Mouse (Mus musculus): ENCODE measurements around the gene Ceacam18. TPM values are rescaled to one million over a fixed set of nuclear protein-coding genes. Genes with fewer than 3 reads are reported as not detected.
"Not testable (repeated sequence)": the region's sequence is repeated elsewhere in the genome, so short reads cannot be mapped to it uniquely, and the experiment has no call there.

Ceacam18 gene
- total RNA-seq, 2 experiments from 2014 or later: not detected

DNA sequence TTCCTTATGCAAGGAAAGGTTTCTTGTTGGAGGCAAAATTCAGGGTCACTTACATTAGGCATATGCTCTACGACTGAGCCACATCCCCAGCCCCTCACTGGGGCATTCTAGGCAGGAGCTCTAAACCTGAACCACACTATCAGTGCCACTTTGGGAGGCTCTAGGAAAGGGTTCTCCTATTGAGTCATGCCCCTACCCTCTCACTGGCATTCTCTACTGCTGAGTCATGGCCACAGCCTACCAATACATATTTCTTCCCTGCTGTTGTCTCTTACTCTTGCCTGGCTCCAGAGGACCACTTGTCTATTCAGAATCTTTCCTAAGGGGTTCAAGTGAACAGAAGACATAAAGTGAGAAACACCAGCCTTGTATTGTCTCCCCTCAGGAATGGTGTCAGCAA, 28.3 kb downstream of the Ceacam18 start:
- intact Hi-C loops (cut with DNase I): no loop called here

GRCm38 (mm10) chr7:43667221-43667620, 32.7 kb downstream of the Ceacam18 start:
- DNase-seq (ENCODE audit: low spot score in 2 of 2); intact Hi-C loops (cut with DNase I): not testable (repeated sequence)

More for the DNA sequence above, 28.3 kb downstream of the Ceacam18 start:
- DNase-seq (ENCODE audit: low spot score in 2 of 2): no peak

- intact Hi-C loops (cut with DNase I): no loop called here
- no peak for DNase-seq (ENCODE audit: low spot score in 2 of 2)
Observed at GRCm38 (mm10) chr7:43668582-43668981, 34.1 kb downstream of the Ceacam18 start.

GRCm38 (mm10) chr7:43671064-43671808, 36.7 kb downstream of the Ceacam18 start:
- intact Hi-C loops (cut with DNase I): loop anchor here (5.0 kb wide), 2 partner anchors 84 to 109 kb away; partner anchors contain the start of gene Zfp658
- DNase-seq (ENCODE audit: low spot score in 2 of 2): no peak

- intact Hi-C loops (cut with DNase I): loop anchor here (5.0 kb wide), 2 partner anchors 85 to 110 kb away; partner anchors contain the start of gene Zfp658
- peak; percentile 84 to 90 for DNase-seq (ENCODE audit: low spot score in 2 of 2)
Observed at GRCm38 (mm10) chr7:43671809-43672580, 37.5 kb downstream of the Ceacam18 start, which contains the start of gene Ctu1. Gene Ctu1, plus strand, starts transcription at chr7:43672016.

- no peak for DNase-seq (ENCODE audit: low spot score in 2 of 2)
- intact Hi-C loops (cut with DNase I): loop anchor here (5.0 kb wide), 2 partner anchors 85 to 110 kb away; partner anchors contain the start of gene Zfp658
Observed at GRCm38 (mm10) chr7:43672581-43673260, 38.2 kb downstream of the Ceacam18 start.

DNA sequence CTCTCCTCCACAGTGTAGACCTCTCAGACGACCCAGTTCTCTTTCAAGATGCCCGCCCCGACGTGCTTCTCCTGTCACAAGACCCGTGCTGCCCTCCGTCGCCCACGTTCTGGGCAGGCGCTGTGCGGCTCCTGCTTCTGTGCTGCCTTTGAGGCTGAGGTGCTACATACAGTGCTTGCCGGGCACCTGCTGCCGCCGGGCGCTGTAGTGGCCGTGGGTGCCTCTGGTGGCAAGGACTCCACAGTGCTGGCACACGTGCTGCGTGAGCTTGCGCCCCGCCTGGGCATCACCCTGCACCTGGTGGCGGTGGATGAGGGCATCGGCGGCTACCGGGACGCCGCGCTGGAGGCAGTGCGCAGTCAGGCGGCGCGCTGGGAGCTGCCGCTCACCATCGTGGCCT, 40.6 kb downstream of the Ceacam18 start:
- intact Hi-C loops (cut with DNase I): loop anchor here (5.0 kb wide), 1 partner anchor 107 kb away; the partner anchor contains the start of gene Klk10
- DNase-seq (ENCODE audit: low spot score in 2 of 2): no peak

- DNase-seq (ENCODE audit: low spot score in 2 of 2): peak; percentile 26 to 30
- intact Hi-C loops (cut with DNase I): loop anchor here (1.0 to 5.0 kb wide), 2 partner anchors 104 to 217 kb away; partner anchors contain the start of gene Klk10
Observed at GRCm38 (mm10) chr7:43678517-43678916, 44.0 kb downstream of the Ceacam18 start.

- DNase-seq (ENCODE audit: low spot score in 2 of 2): peak; percentile 54
- intact Hi-C loops (cut with DNase I): no loop called here
Observed at GRCm38 (mm10) chr7:43680960-43681359, 46.5 kb downstream of the Ceacam18 start.

DNA sequence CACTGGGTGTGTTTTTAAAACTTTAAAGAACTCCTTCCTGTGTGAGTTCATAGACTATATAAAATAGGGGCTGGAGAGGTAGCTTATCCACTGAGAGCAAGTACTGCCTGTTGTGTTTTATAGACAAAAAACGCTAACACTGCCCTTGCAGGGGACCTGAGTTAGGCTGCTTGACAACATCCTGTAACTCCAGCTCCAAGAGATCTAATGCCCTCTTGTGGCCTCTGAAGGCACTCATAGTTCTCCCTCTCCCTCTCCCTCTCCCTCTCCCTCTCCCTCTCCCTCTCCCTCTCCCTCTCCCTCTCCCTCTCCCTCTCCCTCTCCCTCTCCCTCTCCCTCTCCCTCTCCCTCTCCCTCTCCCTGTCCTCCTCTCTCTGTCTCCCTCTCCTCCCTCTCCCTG, 48.0 kb downstream of the Ceacam18 start:
- intact Hi-C loops (cut with DNase I): not testable (repeated sequence)

DNA sequence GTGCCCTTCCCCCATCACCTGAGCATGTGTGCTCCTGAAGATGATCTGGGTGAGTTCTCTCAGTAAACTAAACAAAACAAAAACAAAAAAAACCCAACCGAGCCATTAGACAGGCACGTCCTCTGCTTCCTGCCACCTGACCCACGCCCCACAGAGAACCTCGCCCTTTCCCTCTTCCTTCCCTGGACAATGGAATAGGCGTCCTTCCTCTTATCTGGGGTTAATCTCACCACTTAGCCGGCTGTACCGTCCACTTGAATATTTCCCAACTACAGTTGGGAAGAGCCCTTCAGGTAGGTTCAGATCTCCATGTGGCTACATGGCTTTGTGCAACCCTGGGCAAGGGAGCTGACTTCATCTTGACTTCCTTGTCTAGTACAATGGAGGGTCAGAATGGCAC, 50.6 kb downstream of the Ceacam18 start:
- intact Hi-C loops (cut with DNase I): no loop called here
- DNase-seq (ENCODE audit: low spot score in 2 of 2): no peak

More for the DNA sequence above, 48.0 kb downstream of the Ceacam18 start:
- DNase-seq (ENCODE audit: low spot score in 2 of 2): not testable (repeated sequence)

DNA sequence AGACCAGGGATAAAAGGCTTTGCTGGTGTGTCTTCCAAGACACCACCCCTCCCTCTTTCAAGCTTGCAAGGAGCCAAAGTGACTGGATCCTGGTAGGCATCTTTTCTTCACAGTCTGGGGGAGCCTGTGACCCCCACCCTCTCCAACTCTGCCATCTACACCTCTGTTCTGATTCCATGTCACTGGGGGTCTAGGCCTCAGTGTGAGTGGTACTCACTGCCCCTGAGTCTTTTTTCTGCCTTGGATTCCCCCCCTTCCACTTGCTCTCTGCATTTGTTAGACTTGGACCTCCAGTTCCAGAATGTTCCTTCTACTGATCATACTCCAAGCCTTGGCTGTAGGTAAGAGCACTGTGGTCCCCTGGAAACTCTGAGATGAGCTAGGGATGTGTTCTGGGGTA, 55.6 kb downstream of the Ceacam18 start, which contains the start of gene Klk14:
TSS of gene Klk14 (plus strand) at position 301 of the 400 bp plus-strand sequence.
- intact Hi-C loops (cut with DNase I): no loop called here
- no peak for DNase-seq (ENCODE audit: low spot score in 2 of 2)

Other genes starting within 250 kb of the Ceacam18 start
- not detected for gene Siglecg, start 226.5 kb upstream of the Ceacam18 start, total RNA-seq (2021)
- gene Lim2, start 207.0 kb upstream of the Ceacam18 start, total RNA-seq (2021): not detected
- not detected for gene Nkg7, start 197.6 kb upstream of the Ceacam18 start, total RNA-seq (2021)
- gene Cldnd2, start 193.9 kb upstream of the Ceacam18 start, total RNA-seq (2021): not detected
- 10 to 100 TPM; 50.8 to 60.6 TPM for gene Etfb, start 190.6 kb upstream of the Ceacam18 start, total RNA-seq (2021)
- gene Gm45233, start 190.6 kb upstream of the Ceacam18 start, total RNA-seq (2021): 1 to 10 TPM in 1 of 2 experiments, not detected in 1; 1.7 TPM
- 1 to 10 TPM; 2.2 to 2.6 TPM for gene Vsig10l, start 171.6 kb upstream of the Ceacam18 start, total RNA-seq (2021)
- gene Iglon5, start 144.6 kb upstream of the Ceacam18 start, total RNA-seq (2021): 10 to 100 TPM; 27.3 to 28.1 TPM
- gene 4931406B18Rik, start 128.8 kb upstream of the Ceacam18 start, total RNA-seq (2021): not detected
- 1 to 10 TPM; 3.1 to 3.8 TPM for gene Cd33, start 90.3 kb upstream of the Ceacam18 start, total RNA-seq (2021)
- 1 to 10 TPM; 4.0 to 4.6 TPM for gene Zfp658, start 72.5 kb upstream of the Ceacam18 start, total RNA-seq (2021)
- gene Zfp719, start 55.1 kb upstream of the Ceacam18 start, total RNA-seq (2021): 10 to 100 TPM; 18.7 to 19.1 TPM
- gene Zfp819, start 27.5 kb upstream of the Ceacam18 start, total RNA-seq (2021): under 1 TPM in 1 of 2 experiments, not detected in 1; 0.43 TPM
- gene Siglece, start 25.5 kb downstream of the Ceacam18 start, total RNA-seq (2021): 1 to 10 TPM in 1 of 2 experiments, under 1 TPM in 1; 1.00 to 1.4 TPM
- gene Ctu1, start 37.3 kb downstream of the Ceacam18 start, total RNA-seq (2021): 1 to 10 TPM; 8.3 to 8.7 TPM
- not detected for gene Klk14, start 55.7 kb downstream of the Ceacam18 start, total RNA-seq (2021)
- gene Klk13, start 77.9 kb downstream of the Ceacam18 start, total RNA-seq (2021): not detected
- gene Klk12, start 134.2 kb downstream of the Ceacam18 start, total RNA-seq (2021): not detected
- not detected for gene Klk11, start 139.9 kb downstream of the Ceacam18 start, total RNA-seq (2021)
- gene Klk10, start 146.3 kb downstream of the Ceacam18 start, total RNA-seq (2021): not detected
- not detected for gene Klk9, start 157.2 kb downstream of the Ceacam18 start, total RNA-seq (2021)
- 1 to 10 TPM; 1.3 to 3.6 TPM for gene Klk8, start 162.9 kb downstream of the Ceacam18 start, total RNA-seq (2021)
- not detected for gene Klk7, start 176.6 kb downstream of the Ceacam18 start, total RNA-seq (2021)
- gene Klk6, start 189.8 kb downstream of the Ceacam18 start, total RNA-seq (2021): 1 to 10 TPM; 1.0 to 1.8 TPM
- not detected for gene Klk5, start 207.3 kb downstream of the Ceacam18 start, total RNA-seq (2021)
- gene Klk4, start 246.5 kb downstream of the Ceacam18 start, total RNA-seq (2021): not detected

Measured in left cerebral cortex, postnatal 36 days (tissue).